14 mouse cellular contexts compared by ENCODE assay signal in genomic region chr13:28859829-28860427, GRCm38 (mm10).
A peak's percentile ranks its signal among the peaks of the same experiment; 100 is the strongest.
DNase-seq lines count a peak whose midpoint lies in the region; ATAC-seq lines count a peak whose summit lies in the region.
"Had no signal": no experiment of that assay in that cellular context is flagged by ENCODE, and none has a peak within 500 bp of the region (broad histone marks: within the 10 kb centered on the region; RNA-seq: fewer than 3 reads in every experiment).

No protein-coding gene starts in this region.

- peaks cover 30% of the 10 kb centered on the region for H3K4me1 ChIP-seq in hindbrain, embryonic 13.5 days (replicated peaks)
- peaks cover 16% of the 10 kb centered on the region for H3K4me1 ChIP-seq in hindbrain, embryonic 12.5 days
- peaks cover 3% of the 10 kb centered on the region; the same call in 1 of the 2 replicates for H3K4me1 ChIP-seq in forebrain, embryonic 11.5 days (replicated peaks; ENCODE audit: control insufficient read depth, insufficient read depth, low read length)
- H3K4me1 ChIP-seq in limb, embryonic 10.5 days = peaks cover 20% of the 10 kb centered on the region; the same call in 1 of the 2 replicates
- H3K4me1 ChIP-seq: liver, embryonic 13.5 days had no signal

- no peaks in the 10 kb centered on the region for H3K27me3 ChIP-seq in hindbrain, embryonic 13.5 days
- no peaks in the 10 kb centered on the region for H3K27me3 ChIP-seq in hindbrain, embryonic 12.5 days
- no peaks in the 10 kb centered on the region for H3K27me3 ChIP-seq in forebrain, embryonic 11.5 days (ENCODE audit: control insufficient read depth, insufficient read depth, low read length)
- H3K27me3 ChIP-seq in limb, embryonic 10.5 days (ENCODE audit: low read depth, poor library complexity, severe bottlenecking) = no peaks in the 10 kb centered on the region
- H3K27me3 ChIP-seq: liver, embryonic 13.5 days had no signal

- ATAC-seq in hindbrain, embryonic 13.5 days (ENCODE audit: low FRiP score) = 0 out of 2 replicates have a peak, but pooled peaks have one; percentile 57
- no peak for ATAC-seq in hindbrain, embryonic 12.5 days (ENCODE audit: low FRiP score)
- peak; percentile 55 for ATAC-seq in forebrain, embryonic 11.5 days (replicated peaks; ENCODE audit: low FRiP score)

- 33% methylated on average over 11 of the region's 11 CpGs for WGBS in hindbrain, embryonic 13.5 days
- 44% methylated on average over 11 of the region's 11 CpGs for WGBS in hindbrain, embryonic 12.5 days
- WGBS in forebrain, embryonic 11.5 days = 33% methylated on average over 11 of the region's 11 CpGs
- WGBS in limb, embryonic 10.5 days = 44% methylated on average over 11 of the region's 11 CpGs

- H3K9ac ChIP-seq in hindbrain, embryonic 13.5 days = no peak overlapping the region
- H3K9ac ChIP-seq in hindbrain, embryonic 12.5 days = no peak overlapping the region
- no peak overlapping the region for H3K9ac ChIP-seq in forebrain, embryonic 11.5 days (ENCODE audit: low read length)
- H3K9ac ChIP-seq: liver, embryonic 13.5 days had no signal

- 0 out of 2 replicates have a peak overlapping the region, but pooled peaks have one; percentile 0 for H3K4me2 ChIP-seq in hindbrain, embryonic 13.5 days
- no peak overlapping the region for H3K4me2 ChIP-seq in hindbrain, embryonic 12.5 days (replicated peaks)
- H3K4me2 ChIP-seq in forebrain, embryonic 11.5 days (ENCODE audit: low read depth, low read length, severe bottlenecking) = no peak overlapping the region
- H3K4me2 ChIP-seq: liver, embryonic 13.5 days had no signal

- H3K4me3 ChIP-seq in hindbrain, embryonic 13.5 days = no peak overlapping the region
- no peak overlapping the region for H3K4me3 ChIP-seq in hindbrain, embryonic 12.5 days
- no peak overlapping the region for H3K4me3 ChIP-seq in forebrain, embryonic 11.5 days (ENCODE audit: low read depth, low read length)
- no peak overlapping the region for H3K4me3 ChIP-seq in limb, embryonic 10.5 days
- H3K4me3 ChIP-seq: liver, embryonic 13.5 days had no signal

- H3K36me3 ChIP-seq in hindbrain, embryonic 13.5 days = peaks cover 6% of the 10 kb centered on the region; the same call in 1 of the 2 replicates
- H3K36me3 ChIP-seq in hindbrain, embryonic 12.5 days = peaks cover 17% of the 10 kb centered on the region
- no peaks in the 10 kb centered on the region for H3K36me3 ChIP-seq in forebrain, embryonic 11.5 days (ENCODE audit: control insufficient read depth, insufficient read depth, low read length)
- peaks cover 12% of the 10 kb centered on the region for H3K36me3 ChIP-seq in limb, embryonic 10.5 days
- H3K36me3 ChIP-seq: liver, embryonic 13.5 days had no signal

- peak; percentile 66 for DNase-seq in Muller cell, postnatal 12 days (ENCODE audit: inconsistent ontology term)
- no peak for DNase-seq in forebrain, embryonic 11.5 days (ENCODE audit: low spot score)
- peak; percentile 50 for DNase-seq in limb, embryonic 10.5 days (ENCODE audit: low spot score)
- DNase-seq in frontal cortex, postnatal 14 days (ENCODE audit: low spot score in 2 of 2) = no peak
- no peak for DNase-seq in liver
- DNase-seq in lung, postnatal 36 days = no peak
- DNase-seq: adrenal gland, postnatal 36 days; cerebellum, postnatal 14 days; kidney, adult 11 months; liver, embryonic 13.5 days; lung, postnatal 10 days; right cerebral cortex, postnatal 4 days had no signal

- peak overlapping the region; percentile 58 for H3K27ac ChIP-seq in hindbrain, embryonic 13.5 days
- no peak overlapping the region for H3K27ac ChIP-seq in hindbrain, embryonic 12.5 days
- peak overlapping the region; percentile 21; the same call in 1 of the 2 replicates for H3K27ac ChIP-seq in forebrain, embryonic 11.5 days (ENCODE audit: low read depth, low read length)
- H3K27ac ChIP-seq in limb, embryonic 10.5 days = no peak overlapping the region
- H3K27ac ChIP-seq: liver, embryonic 13.5 days had no signal

- no peaks in the 10 kb centered on the region for H3K9me3 ChIP-seq in hindbrain, embryonic 13.5 days
- H3K9me3 ChIP-seq in hindbrain, embryonic 12.5 days (replicated peaks) = 0 out of 2 replicates have a peak, but pooled peaks cover 5% of the 10 kb centered on the region
- no peaks in the 10 kb centered on the region; the same call in 1 of the 2 replicates for H3K9me3 ChIP-seq in forebrain, embryonic 11.5 days (ENCODE audit: control insufficient read depth, low read length)
- H3K9me3 ChIP-seq in limb, embryonic 10.5 days (replicated peaks) = no peaks in the 10 kb centered on the region
- H3K9me3 ChIP-seq: liver, embryonic 13.5 days had no signal

Comparison
In these comparisons a context has a peak if more than half of its experiments do, and no peak if none do; other contexts are left out.
1. H3K27ac ChIP-seq: peak in hindbrain, embryonic 13.5 days (single experiment) and forebrain, embryonic 11.5 days (single experiment); none in hindbrain, embryonic 12.5 days (single experiment) and limb, embryonic 10.5 days (single experiment).
2. DNase-seq: peak in Muller cell, postnatal 12 days (single experiment) and limb, embryonic 10.5 days (single experiment); none in forebrain, embryonic 11.5 days (single experiment), frontal cortex, postnatal 14 days (0 of 2), liver (single experiment) and lung, postnatal 36 days (single experiment).